Mouse (Mus musculus) heart, embryonic 14.5 days (tissue): ENCODE data around the gene Zbtb20. TPM values are rescaled to one million over a fixed set of nuclear protein-coding genes. Genes with fewer than 3 reads are reported as not detected.

Experiments
- ATAC-seq: fragments of 200-750 bp; cut with Nextera tagmentation; 2 replicates; pipeline ENCODE4 v1.8.0; 2017; ENCODE audit warnings: low read depth, moderate TSS enrichment; ENCODE audit not compliant: insufficient number of reproducible peaks, insufficient read depth, low FRiP score
- H3K27ac ChIP-seq, 2 experiments: fragments of 200-500 bp in 1 of 2; fragments of 300-500 bp in 1 of 2; sonication (generic) in 1 of 2; replicated peaks in 1 of 2; 2 replicates each; pipeline ENCODE4 v1.5.1; 2012 to 2014; ENCODE audit warnings: low read depth in 2 of 2, low read length in 2 of 2, control low read depth in 1 of 2, mild to moderate bottlenecking in 1 of 2, mixed read lengths in 1 of 2; ENCODE audit not compliant: control insufficient read depth in 1 of 2, insufficient read depth in 1 of 2
- H3K27me3 ChIP-seq: fragments of 300-500 bp; sonication (generic); 2 replicates; pipeline ENCODE4 v1.6.1; 2014; ENCODE audit warnings: mild to moderate bottlenecking, low read length, control low read depth; ENCODE audit not compliant: control insufficient read depth, insufficient read depth
- H3K36me3 ChIP-seq: fragments of 300-500 bp; sonication (generic); 2 replicates; pipeline ENCODE4 v1.6.1; 2014; ENCODE audit warnings: mild to moderate bottlenecking, control low read depth, low read length, mixed read lengths; ENCODE audit not compliant: control insufficient read depth, insufficient read depth
- H3K4me1 ChIP-seq, 2 experiments: fragments of 200-500 bp in 1 of 2; fragments of 300-500 bp in 1 of 2; sonication (generic) in 1 of 2; 2 replicates each; pipeline ENCODE4 v1.6.1; 2012 to 2014; ENCODE audit warnings: low read length in 2 of 2, control low read depth in 1 of 2, mixed read lengths in 1 of 2; ENCODE audit not compliant: control insufficient read depth in 2 of 2, insufficient read depth in 2 of 2
- H3K4me2 ChIP-seq: fragments of 300-500 bp; sonication (generic); 2 replicates; pipeline ENCODE4 v1.6.1; 2014; ENCODE audit warnings: mild to moderate bottlenecking, low read length
- H3K4me3 ChIP-seq, 2 experiments: fragments of 200-500 bp in 1 of 2; fragments of 300-500 bp in 1 of 2; sonication (generic) in 1 of 2; 2 replicates each; pipeline ENCODE4 v1.5.1; 2012 to 2014; ENCODE audit warnings: low read length in 2 of 2, mild to moderate bottlenecking in 2 of 2, control low read depth in 1 of 2, low read depth in 1 of 2, moderate library complexity in 1 of 2; ENCODE audit not compliant: control insufficient read depth in 1 of 2, insufficient read depth in 1 of 2
- H3K9ac ChIP-seq: fragments of 300-500 bp; sonication (generic); 2 replicates; pipeline ENCODE4 v1.6.1; 2014; ENCODE audit warnings: mild to moderate bottlenecking, low read length
- H3K9me3 ChIP-seq: fragments of 300-500 bp; sonication (generic); 2 replicates; pipeline ENCODE4 v1.6.1; 2016; ENCODE audit warnings: low read length, control low read depth; ENCODE audit not compliant: control insufficient read depth
- WGBS: fragments of 180-500 bp; shearing (Covaris S2); extraction: QIAGEN DNeasy Blood & Tissue Kit; methylation state at CpG from one replicate; pipeline ENCODE4 v1.1.7; 2014; 5-methylcytosine and 5-hydroxymethylcytosine counted together
- polyA plus RNA-seq: library from polyadenylated mRNA; unstranded; fragments of >200 nt; fragmentation: Nextera tagmentation; extraction: Ambion mirVana; gene quantifications from 2 replicates; pipeline ENCODE4 v1.2.1, GENCODE M21; 2014

Zbtb20 gene
- polyA plus RNA-seq, 1 experiment from 2014 or later, result 50.3 TPM

DNA sequence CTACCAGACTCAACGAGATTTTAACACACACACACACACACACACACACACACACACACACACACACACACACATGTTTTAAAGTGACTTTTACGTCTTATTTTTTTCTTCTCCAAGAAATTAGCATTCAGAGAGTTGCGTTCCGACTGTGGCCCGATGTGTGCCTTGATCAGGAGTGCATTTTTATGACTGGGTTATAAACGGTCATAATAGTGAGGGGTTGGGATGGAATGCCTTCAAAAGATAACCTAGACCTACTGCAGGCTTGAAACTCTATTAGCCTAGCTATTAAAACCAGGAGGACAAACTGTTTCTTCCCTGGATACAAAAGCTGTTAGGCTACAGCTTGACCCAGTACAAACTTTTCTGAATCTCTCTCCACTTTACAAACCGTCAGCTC is 661.5 kb downstream of the Zbtb20 start:
- Histone ChIP-seq H3K9ac (no peak overlapping the region), H3K9me3 (no peaks in the 10 kb centered on the region), H3K36me3 (no peaks in the 10 kb centered on the region), H3K27me3 (no peaks in the 10 kb centered on the region), H3K4me1 (no peaks in the 10 kb centered on the region; a peak in 1 of 4 replicates), H3K4me3 (no peak overlapping the region), H3K27ac (no peak overlapping the region), H3K4me2 (no peak overlapping the region)
- WGBS, result 83% methylated on average over 7 of the region's 7 CpGs
- no peak for ATAC-seq

- Histone ChIP-seq H3K27me3 (no peaks in the 10 kb centered on the region), H3K9me3 (no peaks in the 10 kb centered on the region), H3K4me2 (no peak overlapping the region), H3K27ac (no peak overlapping the region), H3K36me3 (no peaks in the 10 kb centered on the region), H3K4me3 (no peak overlapping the region), H3K9ac (no peak overlapping the region), H3K4me1 (no peaks in the 10 kb centered on the region)
- ATAC-seq, result no peak
- 75% methylated on average over 12 of the region's 12 CpGs for WGBS
Observed at GRCm38 (mm10) chr16:43539659-43540096, 664.0 kb downstream of the Zbtb20 start.

GRCm38 (mm10) chr16:43540108-43540507 is 664.4 kb downstream of the Zbtb20 start:
- Histone ChIP-seq H3K4me3 (no peak overlapping the region), H3K4me1 (no peaks in the 10 kb centered on the region), H3K27ac (no peak overlapping the region), H3K36me3 (no peaks in the 10 kb centered on the region), H3K9ac (no peak overlapping the region), H3K9me3 (no peaks in the 10 kb centered on the region), H3K27me3 (no peaks in the 10 kb centered on the region), H3K4me2 (no peak overlapping the region)
- 23% methylated on average over 3 of the region's 3 CpGs for WGBS
- no peak for ATAC-seq

DNA sequence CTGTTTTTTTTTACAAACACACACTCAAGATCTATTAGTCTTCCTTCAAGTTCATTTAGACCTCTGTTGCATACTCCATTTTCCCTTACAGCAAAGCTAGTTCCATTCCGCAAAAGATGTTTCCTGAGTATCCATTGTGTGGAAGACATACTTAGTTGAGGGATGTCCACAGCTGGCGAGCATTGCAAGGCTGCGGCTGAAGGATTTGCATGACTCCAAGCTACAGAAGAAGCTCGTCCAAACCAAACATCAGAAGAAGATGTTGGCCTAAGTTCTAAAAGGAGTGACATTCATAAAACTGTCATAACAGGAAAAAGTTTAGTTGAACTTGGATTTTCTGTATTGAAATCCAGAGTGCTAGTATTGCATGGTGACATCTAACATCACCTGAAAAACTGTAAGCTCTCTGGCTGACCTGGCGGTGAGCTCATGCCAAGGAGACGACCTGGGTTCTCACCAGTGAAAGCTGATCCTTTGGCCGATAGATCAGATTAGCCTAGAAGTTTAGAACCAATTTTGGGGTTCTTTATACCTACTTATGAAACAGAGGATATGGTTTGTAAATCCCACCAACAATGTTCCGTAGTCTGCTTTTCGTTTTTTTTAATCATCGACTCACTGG is 665.0 kb downstream of the Zbtb20 start:
- H3K27me3 ChIP-seq, result no peaks in the 10 kb centered on the region
- H3K4me1 ChIP-seq, result no peaks in the 10 kb centered on the region
- ATAC-seq, result no peak
- no peaks in the 10 kb centered on the region for H3K36me3 ChIP-seq
- no peak overlapping the region for H3K9ac ChIP-seq
- no peak overlapping the region for H3K27ac ChIP-seq
- WGBS, result 92% methylated on average over 10 of the region's 10 CpGs
- no peak overlapping the region for H3K4me2 ChIP-seq
- no peak overlapping the region for H3K4me3 ChIP-seq
- no peaks in the 10 kb centered on the region for H3K9me3 ChIP-seq

GRCm38 (mm10) chr16:43545261-43545660 is 669.6 kb downstream of the Zbtb20 start:
- Histone ChIP-seq H3K4me2 (no peak overlapping the region), H3K4me1 (peaks cover 22 to 39% of the 10 kb centered on the region in 2 experiments), H3K27me3 (no peaks in the 10 kb centered on the region), H3K36me3 (no peaks in the 10 kb centered on the region), H3K9ac (no peak overlapping the region), H3K27ac (no peak overlapping the region), H3K9me3 (no peaks in the 10 kb centered on the region), H3K4me3 (no peak overlapping the region)
- ATAC-seq, result no peak
- 84% methylated on average over 4 of the region's 4 CpGs for WGBS

- H3K9ac ChIP-seq, result peak overlapping the region; percentile 52
- H3K4me2 ChIP-seq, result peak overlapping the region; percentile 55
- H3K4me1 ChIP-seq, result peaks cover 22 to 39% of the 10 kb centered on the region in 2 experiments
- WGBS, result 36% methylated on average over 19 of the region's 19 CpGs
- H3K9me3 ChIP-seq, result no peaks in the 10 kb centered on the region
- ATAC-seq, result no peak
- H3K4me3 ChIP-seq, result peak overlapping the region in 1 of 2 experiments; percentile 6; a peak in 2 of 4 replicates
- no peaks in the 10 kb centered on the region for H3K36me3 ChIP-seq
- H3K27me3 ChIP-seq, result no peaks in the 10 kb centered on the region
- peak overlapping the region; percentile 2 to 62 for H3K27ac ChIP-seq
Observed at GRCm38 (mm10) chr16:43547323-43548180, 671.9 kb downstream of the Zbtb20 start.

DNA sequence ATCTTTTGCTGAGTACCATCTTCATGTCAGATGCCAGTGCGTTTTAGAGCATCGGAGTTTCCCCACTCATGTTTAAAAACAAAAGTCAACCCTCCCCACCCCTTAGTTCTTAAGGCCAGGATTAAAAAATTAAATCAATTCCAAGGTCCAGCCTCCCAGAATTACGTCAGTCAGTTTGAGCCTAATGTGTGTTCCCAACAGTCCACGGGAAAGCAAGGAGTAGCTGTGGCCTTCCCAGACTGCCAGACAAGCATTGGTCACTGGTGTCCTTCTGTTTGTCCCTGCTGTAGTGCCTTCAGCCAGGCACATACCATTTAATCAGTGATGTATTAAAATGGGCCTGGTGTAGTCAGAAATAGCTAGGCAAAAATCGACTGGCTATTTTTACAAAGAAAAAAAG is 673.1 kb downstream of the Zbtb20 start:
- 48% methylated on average over 5 of the region's 5 CpGs for WGBS
- H3K27ac ChIP-seq, result peak overlapping the region; percentile 55 to 62
- no peak for ATAC-seq
- H3K36me3 ChIP-seq, result no peaks in the 10 kb centered on the region
- H3K9me3 ChIP-seq, result no peaks in the 10 kb centered on the region
- no peak overlapping the region for H3K4me2 ChIP-seq
- peaks cover 22 to 46% of the 10 kb centered on the region in 2 experiments for H3K4me1 ChIP-seq
- no peaks in the 10 kb centered on the region for H3K27me3 ChIP-seq
- H3K9ac ChIP-seq, result no peak overlapping the region
- H3K4me3 ChIP-seq, result no peak overlapping the region
